Mouse (Mus musculus) limb, embryonic 14.5 days (tissue): ENCODE data around the gene Acy3. TPM values are rescaled to one million over a fixed set of nuclear protein-coding genes. Genes with fewer than 3 reads are reported as not detected.

Source experiments
- ATAC-seq: fragments of 200-750 bp; cut with Nextera tagmentation; 2 replicates; pipeline ENCODE4 v1.8.0; 2017; ENCODE audit warnings: low read depth, moderate number of reproducible peaks, moderate TSS enrichment; ENCODE audit not compliant: low FRiP score
- DNase-seq: peaks from one replicate; pipeline ENCODE4 v3.0.0-alpha.2; 2015; ENCODE audit warnings: low spot score
- H3K27ac ChIP-seq: fragments of 300-500 bp; sonication (generic); replicated peaks from 2 replicates; pipeline ENCODE4 v1.5.1; 2014; ENCODE audit warnings: low read depth, mild to moderate bottlenecking, low read length, moderate library complexity, mixed read lengths
- H3K27me3 ChIP-seq: fragments of 300-500 bp; sonication (generic); 2 replicates; pipeline ENCODE4 v1.6.1; 2014; ENCODE audit warnings: low read length, mixed read lengths; ENCODE audit not compliant: control insufficient read depth, insufficient read depth
- H3K36me3 ChIP-seq: fragments of 300-500 bp; sonication (generic); 2 replicates; pipeline ENCODE4 v1.6.1; 2014; ENCODE audit warnings: mild to moderate bottlenecking, low read length, moderate library complexity, mixed read lengths; ENCODE audit not compliant: control insufficient read depth, insufficient read depth
- H3K4me1 ChIP-seq: fragments of 300-500 bp; sonication (generic); 2 replicates; pipeline ENCODE4 v1.6.1; 2014; ENCODE audit warnings: antibody characterized with exemption, low read length, mixed read lengths; ENCODE audit not compliant: control insufficient read depth, insufficient read depth
- H3K4me2 ChIP-seq: fragments of 300-500 bp; sonication (generic); replicated peaks from 2 replicates; pipeline ENCODE4 v1.6.1; 2014; ENCODE audit warnings: low read depth, mild to moderate bottlenecking, low read length, moderate library complexity; ENCODE audit not compliant: severe bottlenecking
- H3K4me3 ChIP-seq: fragments of 300-500 bp; sonication (generic); replicated peaks from 2 replicates; pipeline ENCODE4 v1.5.1; 2014; ENCODE audit warnings: low read length
- H3K9ac ChIP-seq: fragments of 300-500 bp; sonication (generic); 2 replicates; pipeline ENCODE4 v1.6.1; 2014; ENCODE audit warnings: mild to moderate bottlenecking, low read depth, low read length, moderate library complexity; ENCODE audit not compliant: severe bottlenecking
- H3K9me3 ChIP-seq: fragments of 300-500 bp; sonication (generic); 2 replicates; pipeline ENCODE4 v1.6.1; 2016; ENCODE audit warnings: low read length; ENCODE audit not compliant: control insufficient read depth
- POLR2A ChIP-seq: fragments of 200-500 bp; IDR thresholded peaks from 2 replicates; pipeline ENCODE4 v1.8.0; 2012; ENCODE audit warnings: inconsistent platforms, mild to moderate bottlenecking, moderate library complexity, borderline replicate concordance; ENCODE audit not compliant: insufficient read depth, insufficient read length; ENCODE audit errors: extremely low read depth
- WGBS: fragments of 180-500 bp; shearing (Covaris S2); extraction: QIAGEN DNeasy Blood & Tissue Kit; methylation state at CpG from one replicate; pipeline ENCODE4 v1.1.7; 2014; 5-methylcytosine and 5-hydroxymethylcytosine counted together
- polyA plus RNA-seq, 2 experiments: library from polyadenylated mRNA; depleted of rRNA in 1 of 2; stranded (reverse) in 1 of 2; unstranded in 1 of 2; fragments of >200 nt; fragmentation: Nextera tagmentation in 1 of 2; extraction: Ambion mirVana in 1 of 2; gene quantifications; 2 replicates each; pipeline versions ENCODE4 v1.2.1 to v1.2.3; 2012 to 2014

The Acy3 gene
- polyA plus RNA-seq, 2 experiments: 9.2 to 9.4 TPM

- Histone ChIP-seq H3K36me3 (no peaks in the 10 kb centered on the region), H3K9me3 (peaks cover 4% of the 10 kb centered on the region; the same call in 1 of the 2 replicates), H3K27me3 (no peaks in the 10 kb centered on the region), H3K9ac (no peak overlapping the region), H3K4me1 (peaks cover 13% of the 10 kb centered on the region), H3K4me2 (no peak overlapping the region), H3K27ac (no peak overlapping the region), H3K4me3 (no peak overlapping the region)
- no peak for TF ChIP-seq POLR2A
- WGBS: 89% methylated on average over 14 of the region's 14 CpGs
- no peak for ATAC-seq
- DNase-seq: no peak
These were observed 1.7 kb downstream of the Acy3 start for GRCm38 (mm10) chr19:3988066-3988465.

GRCm38 (mm10) chr19:3988750-3989149 is 2.4 kb downstream of the Acy3 start:
- H3K4me1 ChIP-seq: peaks cover 13% of the 10 kb centered on the region
- 96% methylated on average over 4 of the region's 4 CpGs for WGBS
- no peak overlapping the region for H3K4me2 ChIP-seq
- DNase-seq: no peak
- H3K36me3 ChIP-seq: no peaks in the 10 kb centered on the region
- H3K9ac ChIP-seq: no peak overlapping the region
- peaks cover 4% of the 10 kb centered on the region; the same call in 1 of the 2 replicates for H3K9me3 ChIP-seq
- no peak for ATAC-seq
- no peaks in the 10 kb centered on the region for H3K27me3 ChIP-seq
- TF ChIP-seq POLR2A: no peak
- H3K4me3 ChIP-seq: no peak overlapping the region
- H3K27ac ChIP-seq: no peak overlapping the region

GRCm38 (mm10) chr19:3990804-3991203 is 4.4 kb downstream of the Acy3 start:
- H3K27ac ChIP-seq: no peak overlapping the region
- TF ChIP-seq POLR2A: no peak
- peaks cover 13% of the 10 kb centered on the region for H3K4me1 ChIP-seq
- no peaks in the 10 kb centered on the region for H3K36me3 ChIP-seq
- ATAC-seq: no peak
- no peak for DNase-seq
- no peak overlapping the region for H3K9ac ChIP-seq
- WGBS: 20% methylated on average over 6 of the region's 6 CpGs
- no peak overlapping the region for H3K4me2 ChIP-seq
- peaks cover 4% of the 10 kb centered on the region; the same call in 1 of the 2 replicates for H3K9me3 ChIP-seq
- no peak overlapping the region for H3K4me3 ChIP-seq
- H3K27me3 ChIP-seq: no peaks in the 10 kb centered on the region

DNA sequence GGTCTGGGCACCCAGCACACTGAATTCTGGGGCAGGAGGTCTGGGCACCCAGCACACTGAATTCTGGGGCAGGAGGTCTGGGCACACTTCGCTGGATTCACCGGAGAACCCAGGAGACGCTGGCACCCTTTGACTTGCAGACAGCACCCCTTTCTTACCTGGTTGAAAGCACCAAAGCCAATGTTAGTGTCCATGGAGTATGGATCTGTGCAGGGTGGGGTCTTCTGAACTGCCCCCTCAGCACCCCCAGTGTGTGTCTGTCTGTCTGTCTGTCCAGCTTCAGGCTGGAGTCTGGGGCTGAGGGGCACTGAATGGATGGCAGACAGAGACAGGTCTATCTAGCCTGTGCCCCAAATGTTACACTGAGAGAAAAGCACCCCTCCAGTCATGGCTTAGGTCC is 5.2 kb downstream of the Acy3 start:
- DNase-seq (no peak), ATAC-seq (no peak)
- H3K9ac ChIP-seq: no peak overlapping the region
- no peak for TF ChIP-seq POLR2A
- peaks cover 5% of the 10 kb centered on the region for H3K4me1 ChIP-seq
- no peak overlapping the region for H3K27ac ChIP-seq
- H3K4me3 ChIP-seq: no peak overlapping the region
- no peak overlapping the region for H3K4me2 ChIP-seq
- 94% methylated on average over 3 of the region's 3 CpGs for WGBS
- no peaks in the 10 kb centered on the region for H3K36me3 ChIP-seq
- no peaks in the 10 kb centered on the region for H3K27me3 ChIP-seq
- peaks cover 4% of the 10 kb centered on the region; the same call in 1 of the 2 replicates for H3K9me3 ChIP-seq

DNA sequence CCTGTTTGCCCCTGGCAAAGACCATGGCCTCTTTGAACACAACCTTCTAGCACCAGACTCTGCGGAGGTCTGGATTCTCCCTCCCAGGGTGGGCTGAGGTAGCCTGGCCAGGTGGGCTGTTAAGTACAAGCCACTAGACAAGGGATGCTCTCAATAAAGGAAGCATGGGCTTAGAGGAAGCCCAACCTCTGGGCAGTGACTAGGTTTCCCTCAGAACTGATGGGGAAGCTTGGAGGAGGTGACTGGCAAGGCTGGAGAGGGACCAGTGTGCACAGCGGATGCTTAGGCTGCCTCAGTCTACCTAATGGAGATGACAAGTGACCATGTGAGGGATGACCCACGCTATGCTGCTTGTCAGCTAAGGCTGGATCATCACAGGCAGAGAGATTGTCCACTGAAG is 5.6 kb downstream of the Acy3 start:
- WGBS: 76% methylated on average over 3 of the region's 3 CpGs
- peaks cover 4% of the 10 kb centered on the region; the same call in 1 of the 2 replicates for H3K9me3 ChIP-seq
- no peak overlapping the region for H3K27ac ChIP-seq
- H3K4me2 ChIP-seq: no peak overlapping the region
- no peak for DNase-seq
- peaks cover 1% of the 10 kb centered on the region for H3K4me1 ChIP-seq
- H3K27me3 ChIP-seq: no peaks in the 10 kb centered on the region
- no peak overlapping the region for H3K4me3 ChIP-seq
- no peaks in the 10 kb centered on the region for H3K36me3 ChIP-seq
- TF ChIP-seq POLR2A: no peak
- ATAC-seq: no peak
- H3K9ac ChIP-seq: no peak overlapping the region

DNA sequence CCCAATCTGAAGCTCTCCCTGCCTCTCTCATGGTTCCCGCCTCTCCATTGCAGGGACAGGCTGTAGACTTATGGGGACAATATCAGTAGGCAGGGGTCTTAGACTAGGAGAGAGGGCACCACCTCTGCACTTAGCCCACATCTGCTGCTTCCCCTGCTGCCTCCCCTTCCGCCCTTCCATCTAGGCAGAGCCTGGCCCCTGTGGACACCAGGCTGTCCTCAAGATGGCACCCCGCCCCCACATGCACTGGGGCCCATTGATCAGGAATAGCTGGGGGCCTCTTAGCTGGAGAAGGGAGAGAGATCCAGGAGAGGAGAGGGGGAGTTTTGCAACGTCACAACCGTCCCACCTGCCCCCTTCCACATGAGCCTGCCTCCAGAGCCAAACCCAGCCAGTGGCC is 6.0 kb downstream of the Acy3 start, which contains the start of gene Tbx10:
Gene Tbx10, plus strand, starts transcription at position 337 of the 400 bp plus-strand sequence.
- H3K4me1 ChIP-seq: no peaks in the 10 kb centered on the region
- DNase-seq (no peak), ATAC-seq (no peak)
- WGBS: 48% methylated on average over 5 of the region's 5 CpGs
- H3K9me3 ChIP-seq: peaks cover 4% of the 10 kb centered on the region; the same call in 1 of the 2 replicates
- no peak within 1 kb of the TSS for H3K27ac ChIP-seq
- no peak within 1 kb of the TSS for H3K4me3 ChIP-seq
- no peaks in the 10 kb centered on the region for H3K36me3 ChIP-seq
- no peak within 1 kb of the TSS for H3K9ac ChIP-seq
- TF ChIP-seq POLR2A: no peak
- no peaks in the 10 kb centered on the region for H3K27me3 ChIP-seq
- H3K4me2 ChIP-seq: no peak within 1 kb of the TSS
